Mouse (Mus musculus): ENCODE data around the gene Olfr462. TPM values are rescaled to one million over a fixed set of nuclear protein-coding genes. Genes with fewer than 3 reads are reported as not detected.

Gene Olfr462
- polyA plus RNA-seq, 1 experiment from 2014 or later: not detected

GRCm38 (mm10) chr11:87840676-87841075 lies 51.4 kb downstream of the Olfr462 start:
- H3K27ac ChIP-seq (ENCODE audit: low read depth, low read length): no peak overlapping the region
- no peaks in the 10 kb centered on the region for H3K36me3 ChIP-seq (ENCODE audit: control insufficient read depth, insufficient read depth, low read length)
- no peak overlapping the region for H3K9ac ChIP-seq (ENCODE audit: low read depth, low read length)
- no peaks in the 10 kb centered on the region for H3K27me3 ChIP-seq (ENCODE audit: control insufficient read depth, insufficient read depth, low read length)
- WGBS (ENCODE audit: insufficient replicate concordance): 45% methylated on average over 8 of the region's 8 CpGs
- H3K4me2 ChIP-seq: peak overlapping the region; percentile 27; the same call in 1 of the 2 replicates
- H3K4me3 ChIP-seq (ENCODE audit: low read depth, low read length): no peak overlapping the region
- no peaks in the 10 kb centered on the region for H3K9me3 ChIP-seq (replicated peaks; ENCODE audit: control insufficient read depth, low read length)
- no peak for ATAC-seq (replicated peaks; ENCODE audit: insufficient number of reproducible peaks, low FRiP score, low TSS enrichment)
- H3K4me1 ChIP-seq (ENCODE audit: control insufficient read depth, insufficient read depth, low read length): peaks cover 10% of the 10 kb centered on the region; the same call in 1 of the 2 replicates

Other genes with a start within 250 kb of the Olfr462 start
- gene Rnf43, start 229.5 kb downstream of the Olfr462 start, polyA plus RNA-seq (2014; fragmentation: Nextera tagmentation; extraction: Ambion mirVana): 0.54 and 0.96 TPM in 2 replicates
- gene Supt4a, start 154.7 kb downstream of the Olfr462 start, polyA plus RNA-seq (2014; fragmentation: Nextera tagmentation; extraction: Ambion mirVana): 114 and 120 TPM in 2 replicates
- 0.72 and 1.2 TPM in 2 replicates for gene Tspoap1, start 131.7 kb downstream of the Olfr462 start, polyA plus RNA-seq (2014; fragmentation: Nextera tagmentation; extraction: Ambion mirVana)
- gene Mpo, start 98.7 kb downstream of the Olfr462 start, polyA plus RNA-seq (2014; fragmentation: Nextera tagmentation; extraction: Ambion mirVana): 6.7 and 9.4 TPM in 2 replicates
- 0.34 TPM in 1 of 2 replicates, not detected in the other for gene Lpo, start 64.0 kb downstream of the Olfr462 start, polyA plus RNA-seq (2014; fragmentation: Nextera tagmentation; extraction: Ambion mirVana)
- gene Mks1, start 39.1 kb downstream of the Olfr462 start, polyA plus RNA-seq (2014; fragmentation: Nextera tagmentation; extraction: Ambion mirVana): 5.9 and 6.1 TPM in 2 replicates
- 0.21 TPM in 1 of 2 replicates, not detected in the other for gene Epx, start 16.7 kb downstream of the Olfr462 start, polyA plus RNA-seq (2014; fragmentation: Nextera tagmentation; extraction: Ambion mirVana)
- gene Olfr463, start 5.1 kb upstream of the Olfr462 start, polyA plus RNA-seq (2014; fragmentation: Nextera tagmentation; extraction: Ambion mirVana): not detected in 2 replicates
- not detected in 2 replicates for gene Olfr464, start 28.7 kb upstream of the Olfr462 start, polyA plus RNA-seq (2014; fragmentation: Nextera tagmentation; extraction: Ambion mirVana)
- gene Dynll2, start 95.3 kb upstream of the Olfr462 start, polyA plus RNA-seq (2014; fragmentation: Nextera tagmentation; extraction: Ambion mirVana): 16.7 and 17.2 TPM in 2 replicates
- 205 and 242 TPM in 2 replicates for gene Srsf1, start 155.1 kb upstream of the Olfr462 start, polyA plus RNA-seq (2014; fragmentation: Nextera tagmentation; extraction: Ambion mirVana)
- 24.8 and 26.4 TPM in 2 replicates for gene Vezf1, start 176.0 kb upstream of the Olfr462 start, polyA plus RNA-seq (2014; fragmentation: Nextera tagmentation; extraction: Ambion mirVana)
- gene Cuedc1, start 205.8 kb upstream of the Olfr462 start, polyA plus RNA-seq (2014; fragmentation: Nextera tagmentation; extraction: Ambion mirVana): 11.6 and 11.7 TPM in 2 replicates